Mouse (Mus musculus) embryo, embryonic 10 days (tissue): ENCODE results near the gene Nfe2l2.

Experiments used
- DNase-seq: peaks from one replicate; pipeline ENCODE4 v3.0.0-alpha.2; 2015; ENCODE audit warnings: low spot score

Nfe2l2 gene

GRCm38 (mm10) chr2:75685458-75685861 lies 19.0 kb downstream of the Nfe2l2 start:
- no peak for DNase-seq

GRCm38 (mm10) chr2:75684526-75684925 lies 19.9 kb downstream of the Nfe2l2 start:
- no peak for DNase-seq

- DNase-seq = no peak
These were observed 21.3 kb downstream of the Nfe2l2 start for GRCm38 (mm10) chr2:75682978-75683709.

GRCm38 (mm10) chr2:75681439-75681838 lies 23.0 kb downstream of the Nfe2l2 start:
- DNase-seq = peak; percentile 56

- DNase-seq = no peak
These were observed 24.5 kb downstream of the Nfe2l2 start for GRCm38 (mm10) chr2:75679947-75680346.

- DNase-seq = no peak
These were observed 27.9 kb downstream of the Nfe2l2 start for GRCm38 (mm10) chr2:75676567-75676966.

- DNase-seq = no peak
These were observed 31.9 kb downstream of the Nfe2l2 start for GRCm38 (mm10) chr2:75672561-75672960.

GRCm38 (mm10) chr2:75671337-75671660 lies 33.1 kb downstream of the Nfe2l2 start:
- DNase-seq = no peak

- no peak for DNase-seq
These were observed 33.8 kb downstream of the Nfe2l2 start for GRCm38 (mm10) chr2:75670446-75671336.

GRCm38 (mm10) chr2:75669491-75670445 lies 34.7 kb downstream of the Nfe2l2 start:
- peak; percentile 58 for DNase-seq

GRCm38 (mm10) chr2:75661106-75661505 lies 43.3 kb downstream of the Nfe2l2 start:
- DNase-seq = no peak

- no peak for DNase-seq
These were observed 44.0 kb downstream of the Nfe2l2 start for GRCm38 (mm10) chr2:75660255-75660948.

- DNase-seq = peak; percentile 85
These were observed 44.8 kb downstream of the Nfe2l2 start for GRCm38 (mm10) chr2:75659629-75659960.

GRCm38 (mm10) chr2:75658727-75659628 lies 45.5 kb downstream of the Nfe2l2 start, which contains the start of gene Hnrnpa3:
Gene Hnrnpa3 (plus strand): TSS chr2:75659261.
- peak; percentile 99 for DNase-seq

GRCm38 (mm10) chr2:75657907-75658691 lies 46.3 kb downstream of the Nfe2l2 start:
- peak; percentile 78 for DNase-seq

- DNase-seq = no peak
These were observed 47.5 kb downstream of the Nfe2l2 start for GRCm38 (mm10) chr2:75656924-75657323.

GRCm38 (mm10) chr2:75654679-75655078 lies 49.8 kb downstream of the Nfe2l2 start:
- DNase-seq = no peak

GRCm38 (mm10) chr2:75653150-75653549 lies 51.3 kb downstream of the Nfe2l2 start:
- no peak for DNase-seq

GRCm38 (mm10) chr2:75650437-75650836 lies 54.0 kb downstream of the Nfe2l2 start:
- DNase-seq = no peak

- DNase-seq = no peak
These were observed 59.2 kb downstream of the Nfe2l2 start for GRCm38 (mm10) chr2:75645251-75645650.
